Mouse (Mus musculus) 3T3-L1 (cell line): ENCODE data around the gene Gpr3.
A peak's percentile ranks its signal among the peaks of the same experiment; 100 is the strongest.

Experiments used
- DNase-seq: peaks from one replicate; pipeline ENCODE4 v3.0.0-alpha.2; 2015; ENCODE audit warnings: low read depth, low spot score

Gene Gpr3

DNA sequence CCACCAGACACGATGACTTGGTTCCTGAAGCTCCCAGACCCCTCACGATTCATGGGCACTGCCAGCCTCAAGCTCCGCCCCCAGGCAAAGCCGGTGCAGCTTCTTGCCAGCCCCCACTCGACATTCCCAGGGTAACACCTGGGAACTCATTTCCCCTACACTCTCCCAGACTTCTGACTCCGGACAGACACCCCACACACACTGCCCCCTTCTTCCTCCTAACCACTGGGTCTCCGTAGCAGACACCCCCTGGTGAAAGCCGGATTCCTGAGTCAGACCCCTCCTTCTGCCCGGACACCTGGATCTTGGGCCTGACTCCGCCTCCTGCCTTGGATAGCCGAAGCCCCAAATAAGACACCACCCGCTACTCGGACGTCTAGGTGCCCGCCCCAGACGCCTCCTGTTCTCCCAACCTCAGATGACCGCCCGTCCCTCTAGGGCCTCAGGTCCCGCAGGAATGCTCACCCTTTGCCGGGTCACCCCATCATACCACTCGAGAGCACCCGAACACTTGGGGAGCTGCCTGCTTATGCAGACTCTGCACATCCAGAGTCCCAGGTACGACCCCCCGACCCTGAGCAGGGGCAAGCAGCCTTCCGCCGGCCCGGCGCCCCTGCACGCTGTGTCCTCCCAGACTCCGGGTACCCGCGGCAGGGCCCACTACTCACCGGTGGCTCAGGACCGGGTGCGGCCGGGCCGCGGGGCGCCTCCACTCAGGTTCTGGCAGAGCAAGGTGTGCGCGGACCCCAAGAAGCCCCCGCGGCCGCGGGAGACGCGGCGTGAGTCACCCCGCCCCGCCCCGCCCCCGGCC is at the start of gene Gpr3, which contains the start of gene Cd164l2:
TSS of gene Gpr3 (minus strand) at position 786 of the 811 bp plus-strand sequence.
TSS of gene Cd164l2 (plus strand) at position 381 of the 811 bp plus-strand sequence.
- no peak for DNase-seq

DNA sequence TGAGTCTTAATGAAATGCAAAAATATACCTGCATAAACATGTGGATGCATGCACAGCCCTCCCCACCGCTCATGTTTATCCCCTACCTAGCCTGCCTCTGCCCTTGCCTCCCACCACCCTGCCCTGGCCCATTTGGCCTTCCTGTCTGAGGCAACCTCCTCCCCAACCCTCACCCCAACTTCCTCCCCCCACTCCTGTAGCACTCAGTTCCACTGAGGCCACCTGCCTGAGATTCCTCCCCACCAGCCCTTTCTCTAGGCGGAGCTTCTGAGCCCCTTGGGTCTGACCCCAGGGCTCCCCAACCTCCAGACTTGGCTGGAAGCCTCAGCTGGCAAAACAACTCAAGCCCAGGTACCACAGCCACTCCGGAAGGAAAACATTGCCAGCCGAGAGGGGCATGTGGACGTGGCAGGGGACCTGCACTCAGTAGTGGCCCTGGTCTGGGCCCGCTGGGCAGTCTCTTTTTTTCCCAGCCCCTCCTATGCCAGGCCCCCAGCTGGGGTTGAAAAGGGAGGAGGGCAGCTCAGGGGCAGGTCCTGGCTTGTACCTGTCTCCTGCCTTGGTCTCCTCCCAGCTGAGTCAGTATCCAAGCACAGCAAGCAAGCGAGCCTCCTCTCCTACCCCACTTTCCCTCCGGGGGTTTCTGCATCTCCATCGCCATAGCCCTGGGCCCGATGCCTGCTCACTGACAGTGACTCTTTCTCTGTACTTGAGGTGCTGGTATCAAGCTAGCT is 49.5 kb upstream of the Gpr3 start:
- no peak for DNase-seq

DNA sequence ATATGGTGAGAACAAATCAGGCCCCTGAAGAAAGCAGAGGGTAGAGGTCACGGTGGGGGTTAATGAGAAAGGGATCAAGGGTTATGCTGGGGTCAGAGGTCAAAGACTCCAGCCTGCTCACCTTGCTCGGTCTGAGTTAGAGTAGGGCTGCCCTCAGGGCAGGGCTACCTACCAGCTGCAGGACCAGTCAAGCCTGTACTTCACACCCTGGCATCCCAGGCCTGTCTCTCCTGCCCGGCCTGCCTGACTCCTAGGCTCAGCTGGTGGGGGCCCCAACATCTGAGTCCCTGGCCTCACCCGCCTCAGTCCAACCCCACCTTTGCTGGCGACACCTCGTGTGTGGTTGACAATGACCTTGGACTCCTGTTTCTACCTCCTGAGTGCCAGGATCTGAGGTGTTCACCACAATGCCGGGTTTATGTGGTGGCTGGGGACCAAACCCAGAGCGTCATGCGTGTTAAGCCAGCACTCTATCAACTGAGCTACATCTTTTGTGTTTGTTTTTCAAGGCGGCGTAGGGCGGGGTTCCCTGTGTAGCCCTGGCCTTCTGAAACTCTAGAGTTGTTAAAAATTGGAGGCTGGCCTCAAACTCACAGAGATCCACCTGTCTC is 45.6 kb upstream of the Gpr3 start:
- DNase-seq: no peak

DNA sequence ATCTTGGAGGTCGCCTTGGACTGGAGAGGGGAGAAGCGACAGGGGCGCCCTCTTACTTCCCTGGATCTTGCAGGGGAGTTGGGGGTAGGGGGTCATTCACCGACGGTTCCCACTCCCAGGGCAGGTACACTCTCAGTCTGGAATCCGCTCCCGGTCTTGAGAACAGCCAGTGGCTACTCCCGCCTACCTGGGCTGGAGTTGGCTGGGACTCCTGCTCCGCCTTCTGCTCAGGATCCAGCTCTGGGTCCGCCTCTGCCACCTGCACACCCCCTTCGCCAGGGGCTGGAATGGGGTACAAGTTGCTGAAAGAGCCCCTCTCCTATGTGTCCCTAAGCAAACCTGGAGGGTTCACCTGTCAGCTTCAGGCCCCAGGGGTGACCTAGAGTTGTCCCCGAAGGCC is 44.9 kb upstream of the Gpr3 start:
- no peak for DNase-seq

DNA sequence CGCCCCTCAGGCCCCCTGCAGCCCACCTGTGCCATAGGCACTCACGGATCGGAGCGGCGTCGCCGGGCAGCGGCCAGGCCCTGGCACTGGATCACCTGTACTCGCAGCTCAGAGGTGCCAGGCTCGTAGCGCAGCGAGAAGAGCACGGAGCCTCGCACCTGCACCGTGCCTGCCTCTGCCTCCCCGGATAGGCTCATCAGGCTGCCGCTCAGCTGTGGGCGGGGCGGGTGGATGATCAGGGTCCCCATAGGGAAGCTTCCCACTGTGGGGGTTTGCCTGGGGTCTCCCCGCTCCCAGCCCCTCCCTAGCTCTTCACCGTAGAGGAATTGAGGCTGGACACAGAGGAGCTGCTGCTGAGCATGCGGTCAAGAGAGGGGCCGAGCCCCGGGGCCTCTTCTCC is 44.5 kb upstream of the Gpr3 start:
- no peak for DNase-seq

DNA sequence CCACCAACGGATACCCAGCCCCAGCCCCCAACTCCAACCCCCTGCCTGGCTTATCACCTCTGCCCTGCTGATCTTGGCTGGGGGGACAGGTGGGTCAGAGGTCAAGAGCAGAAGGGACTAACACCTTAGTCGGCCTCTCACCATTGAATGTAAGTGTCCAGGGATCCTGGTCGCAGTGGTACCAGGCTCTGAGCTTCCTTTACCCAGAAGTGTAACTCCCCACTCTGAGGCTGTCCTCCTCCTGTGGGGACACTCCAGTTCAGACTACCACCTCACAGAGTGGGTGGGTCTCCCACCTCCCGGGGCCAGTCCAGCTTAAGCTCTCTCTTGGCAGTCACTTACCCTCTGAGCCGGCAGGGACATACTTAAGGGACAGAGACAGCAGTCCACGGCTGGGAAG is 43.1 kb upstream of the Gpr3 start:
- DNase-seq: no peak

DNA sequence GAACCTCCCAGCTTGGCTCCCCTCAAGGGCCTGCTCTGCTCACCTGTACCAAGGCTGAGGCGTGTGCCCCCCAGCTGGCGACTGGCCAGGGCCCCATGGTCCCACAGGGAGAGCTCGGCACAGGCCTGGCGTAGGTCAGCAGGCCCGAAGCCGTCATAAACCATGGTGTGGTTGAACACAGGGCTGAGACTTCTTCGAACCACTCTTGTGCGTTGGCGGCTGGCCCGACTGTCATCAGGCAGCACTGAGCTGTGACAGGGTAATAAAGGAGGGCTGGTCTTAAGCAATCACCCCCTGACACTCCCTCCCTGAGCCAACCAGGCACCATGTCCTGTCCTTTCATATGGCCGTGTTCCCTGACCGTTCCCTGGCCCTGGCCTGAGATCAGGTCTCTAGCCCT is 41.1 kb upstream of the Gpr3 start:
- no peak for DNase-seq

DNA sequence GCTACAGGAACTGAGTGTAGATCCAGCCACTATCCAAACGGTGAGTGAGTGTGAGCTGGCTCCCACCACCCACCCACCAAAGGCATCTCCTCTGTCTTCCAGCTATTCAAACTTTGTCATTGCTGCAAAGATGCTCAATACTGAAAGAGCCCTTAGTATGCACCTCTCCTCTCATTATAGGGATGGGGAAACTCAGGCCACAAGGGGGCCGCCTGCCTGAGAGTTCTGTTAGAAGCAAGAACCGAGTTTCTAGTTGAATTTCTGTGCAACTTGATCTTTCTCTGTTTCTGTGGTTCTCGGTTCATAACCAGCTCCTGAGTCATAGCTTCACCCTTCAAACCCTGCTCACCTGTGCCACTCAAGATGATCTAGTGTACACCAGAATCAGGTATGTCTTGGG is 39.8 kb upstream of the Gpr3 start:
- peak; percentile 17 for DNase-seq

DNA sequence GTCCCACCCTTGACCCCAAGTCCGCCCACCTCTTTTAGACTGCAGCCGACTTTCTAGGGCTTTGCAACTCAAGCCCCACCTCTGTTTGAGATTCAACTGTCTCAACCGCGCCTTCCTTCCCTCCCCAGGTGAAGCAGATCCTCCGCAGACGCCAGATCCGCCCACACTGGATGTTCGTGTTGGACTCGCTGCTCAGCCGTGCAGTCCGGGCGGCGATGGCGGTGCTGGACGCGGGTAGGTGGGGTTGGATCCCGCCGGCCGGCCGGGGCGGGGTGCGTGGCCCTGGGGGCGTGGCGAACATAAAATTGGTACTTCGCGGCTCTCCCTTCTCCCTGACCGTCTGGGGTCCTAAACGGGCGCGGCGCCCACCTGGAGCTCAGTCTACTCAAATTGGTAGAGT is 38.9 kb upstream of the Gpr3 start:
- no peak for DNase-seq

DNA sequence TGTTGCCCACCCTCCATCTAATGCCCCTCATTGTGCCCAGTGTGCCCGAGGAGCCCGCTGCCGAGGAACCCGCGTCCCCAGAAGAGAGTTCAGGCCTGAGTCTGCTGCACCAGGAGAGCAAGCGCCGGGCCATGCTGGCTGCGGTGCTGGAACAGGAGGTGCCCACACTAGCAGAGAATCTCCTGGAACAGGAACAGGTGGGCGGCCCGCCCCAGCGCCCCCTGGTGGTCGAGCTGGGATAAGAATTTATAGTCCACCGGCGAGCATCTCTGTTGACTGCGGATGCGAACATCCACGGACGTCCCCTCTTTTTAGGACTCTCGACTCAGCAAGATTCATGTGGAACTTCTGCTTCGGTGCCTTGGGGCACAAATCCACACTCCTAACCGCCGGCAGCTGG is 38.3 kb upstream of the Gpr3 start:
- DNase-seq: peak; percentile 35

DNA sequence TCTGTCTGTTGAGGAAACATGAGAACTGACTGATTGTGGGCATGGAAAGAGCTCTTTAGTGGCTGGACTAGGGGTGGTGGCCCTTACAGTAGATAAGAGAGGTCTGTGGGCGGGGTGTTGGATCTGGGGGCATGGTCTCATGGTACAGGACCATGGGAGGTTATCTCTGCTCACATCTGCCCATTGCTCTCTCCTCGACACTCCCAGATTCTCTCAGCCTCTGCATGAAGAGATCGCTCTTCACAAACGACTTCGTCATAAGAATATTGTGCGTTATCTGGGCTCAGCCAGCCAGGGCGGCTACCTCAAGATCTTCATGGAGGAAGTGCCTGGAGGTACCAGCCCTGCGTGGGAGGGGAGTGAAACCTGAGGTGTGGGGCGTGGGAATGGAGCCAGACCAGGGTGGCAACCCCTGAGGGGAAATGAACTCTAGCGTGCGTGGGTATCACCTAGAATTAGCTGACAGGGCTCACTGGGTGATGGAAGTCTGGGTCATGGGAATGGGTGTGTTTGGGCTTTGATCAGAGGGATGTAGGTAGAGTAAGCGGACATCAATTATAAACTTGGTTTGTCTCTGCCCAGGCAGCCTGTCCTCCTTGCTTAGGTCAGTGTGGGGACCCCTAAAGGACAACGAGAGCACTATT is 35.6 kb upstream of the Gpr3 start:
- DNase-seq: no peak

DNA sequence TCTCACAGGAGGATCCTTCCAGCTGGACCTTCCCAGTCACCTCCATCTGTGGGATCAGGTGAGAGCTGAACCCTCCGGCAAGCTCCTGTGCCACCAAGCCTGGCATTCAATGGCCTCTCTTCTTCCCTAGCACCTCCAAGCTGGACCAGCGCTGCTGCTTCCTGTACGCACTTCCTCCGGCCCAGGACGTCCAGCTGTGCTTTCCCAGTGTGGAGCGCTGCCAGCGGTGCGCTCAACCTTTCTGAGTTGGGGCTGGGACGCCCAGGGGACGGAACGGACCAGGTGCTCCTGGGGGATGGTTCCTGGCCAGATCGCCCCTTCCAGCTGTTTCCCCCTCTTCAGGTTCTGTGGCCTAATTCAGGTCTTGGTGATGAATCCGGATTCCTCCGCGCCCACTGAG is 34.7 kb upstream of the Gpr3 start:
- DNase-seq: no peak

DNA sequence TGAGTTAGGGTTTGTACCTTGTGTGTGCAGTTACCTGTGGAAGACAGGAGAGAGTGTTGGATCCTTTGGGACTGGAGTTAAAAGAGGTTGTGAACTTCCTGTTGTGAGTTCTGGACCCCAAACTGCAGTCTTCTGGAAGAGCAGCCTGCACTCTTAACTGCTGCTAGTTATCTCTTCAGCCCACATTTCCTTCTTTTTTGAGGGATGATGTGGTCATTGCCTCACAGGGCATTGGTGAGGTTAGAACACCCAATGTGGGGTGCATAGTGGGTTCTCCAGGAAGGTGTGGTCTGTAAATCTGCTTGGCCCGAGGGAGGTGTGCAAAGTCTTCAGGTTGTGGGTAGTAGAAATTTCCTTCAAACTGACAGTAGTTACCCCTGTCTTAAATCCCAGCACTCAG is 32.0 kb upstream of the Gpr3 start:
- DNase-seq: no peak

DNA sequence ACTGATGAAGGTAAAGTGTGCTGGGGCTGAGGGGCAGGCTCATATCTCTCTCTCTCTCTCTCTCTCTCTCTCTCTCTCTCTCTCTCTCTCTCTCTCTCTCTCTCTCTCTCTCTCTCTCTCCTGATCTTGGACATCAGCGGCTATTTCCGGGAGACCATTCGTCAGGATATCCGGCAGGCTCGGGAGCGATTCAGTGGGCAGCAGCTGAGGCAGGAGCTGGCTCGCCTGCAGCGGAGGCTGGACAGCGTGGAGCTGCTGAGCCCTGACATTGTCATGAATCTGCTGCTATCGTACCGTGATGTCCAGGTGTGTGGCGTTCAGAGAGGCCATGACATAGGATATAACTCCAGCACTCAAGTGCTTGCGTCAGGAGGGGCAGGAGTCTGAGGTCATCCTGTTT is 31.2 kb upstream of the Gpr3 start:
- DNase-seq: no peak

DNA sequence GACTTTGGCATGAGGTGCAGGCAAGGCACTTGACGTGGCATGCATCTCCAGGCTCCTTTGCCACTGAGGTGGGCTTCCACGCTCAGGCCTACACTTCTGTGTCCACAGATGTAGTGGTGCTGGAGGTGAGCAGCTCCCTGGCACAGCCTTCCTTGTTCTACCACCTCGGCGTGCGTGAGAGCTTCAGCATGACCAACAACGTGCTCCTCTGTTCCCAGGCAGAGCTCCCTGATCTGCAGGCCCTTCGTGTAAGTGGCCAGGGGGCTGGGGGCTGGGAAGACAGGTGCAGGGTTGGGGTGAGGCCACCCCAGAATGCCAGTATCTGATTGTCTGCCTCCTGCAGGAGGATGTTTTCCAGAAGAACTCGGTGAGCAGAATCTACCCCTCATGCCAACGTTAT is 30.4 kb upstream of the Gpr3 start:
- no peak for DNase-seq

DNA sequence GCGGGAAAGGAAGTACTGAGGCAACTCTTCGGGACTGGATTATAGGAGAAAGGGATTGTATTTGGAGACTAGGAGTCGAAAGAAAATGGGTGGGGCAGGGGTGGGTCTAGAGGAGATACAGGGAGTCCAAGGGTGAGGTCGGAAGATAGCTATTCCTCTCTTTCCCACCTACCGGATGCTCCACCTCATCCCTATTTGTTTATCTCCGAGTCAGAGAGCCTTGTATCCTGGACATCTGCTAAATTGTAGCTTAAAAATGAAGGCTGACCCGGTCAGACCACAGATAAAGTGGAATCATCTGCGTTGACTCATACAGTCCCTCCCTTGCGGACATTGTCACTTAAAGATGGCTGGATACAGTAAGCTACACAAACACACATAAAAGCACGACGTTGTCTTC is 29.6 kb upstream of the Gpr3 start:
- no peak for DNase-seq

DNA sequence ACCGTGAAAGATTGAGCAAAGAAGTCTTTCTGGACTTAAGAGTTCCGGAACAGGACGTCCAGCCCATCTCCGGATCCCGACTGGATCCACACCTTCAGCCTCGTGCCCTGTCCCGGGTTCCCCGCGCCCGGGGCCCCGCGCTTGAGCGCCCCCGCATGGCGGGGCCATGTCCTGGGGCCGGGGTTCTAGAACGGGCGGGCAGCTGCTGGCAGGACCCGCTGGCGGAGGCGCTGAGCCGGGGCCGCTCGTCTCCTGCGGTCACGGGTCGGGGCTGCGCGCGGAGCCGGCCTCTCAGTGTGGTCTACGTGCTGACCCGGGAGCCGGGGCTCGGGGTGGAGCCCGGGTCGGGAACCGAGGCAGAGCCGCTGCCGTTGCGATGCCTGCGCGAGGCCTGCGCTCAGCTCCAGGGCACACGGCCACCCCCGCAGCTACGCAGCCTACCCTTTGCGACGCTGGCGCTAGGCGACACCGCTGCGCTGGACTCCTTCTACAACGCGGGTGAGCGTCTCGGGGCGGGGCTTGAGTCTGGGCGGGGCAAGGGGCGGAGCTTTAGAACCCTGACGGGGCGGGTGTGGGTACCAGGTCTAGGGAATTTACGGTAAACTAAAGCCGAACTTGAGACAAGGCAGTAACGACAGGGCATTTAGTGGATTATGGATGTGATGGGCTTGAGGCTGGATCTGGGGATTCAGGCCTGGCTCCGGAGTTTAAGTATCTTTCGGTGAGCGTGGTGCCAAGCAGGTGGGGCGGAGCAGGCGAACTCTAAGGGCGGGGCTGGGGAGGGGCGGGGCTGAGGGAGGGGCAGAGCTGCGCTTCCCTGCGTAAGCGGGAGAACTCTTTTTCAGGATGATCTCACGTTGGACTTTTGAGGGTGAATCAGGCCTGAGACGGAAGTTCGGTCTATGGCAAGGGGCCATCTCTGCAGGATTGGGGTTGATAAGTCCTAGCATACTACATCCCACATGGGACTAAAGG is 28.9 kb upstream of the Gpr3 start:
- peak; percentile 95 for DNase-seq

DNA sequence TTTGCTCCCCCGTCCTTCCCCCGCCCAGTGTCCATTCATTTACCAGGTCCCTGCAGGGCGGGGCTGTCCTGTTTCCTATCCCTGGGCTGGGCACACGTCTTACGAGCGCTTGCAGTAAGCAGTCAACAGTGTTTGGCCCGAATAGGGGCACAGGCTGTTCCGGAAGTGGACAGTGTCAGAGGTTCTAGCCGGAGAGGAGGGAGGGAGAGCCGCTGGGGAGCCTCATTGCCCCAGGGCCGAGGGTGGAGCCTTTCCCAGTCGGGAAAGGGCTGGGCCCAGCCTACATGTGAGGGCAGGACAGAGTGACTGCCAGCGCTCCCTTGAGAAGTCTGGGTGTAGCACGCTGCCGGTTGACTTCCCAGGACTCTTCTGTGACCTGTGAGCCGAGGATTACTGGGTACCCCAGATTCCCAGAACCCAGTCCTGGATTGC is 28.2 kb upstream of the Gpr3 start, which contains the start of gene Map3k6:
TSS of gene Map3k6 (plus strand) at position 329 of the 432 bp plus-strand sequence.
- DNase-seq: peak; percentile 82

DNA sequence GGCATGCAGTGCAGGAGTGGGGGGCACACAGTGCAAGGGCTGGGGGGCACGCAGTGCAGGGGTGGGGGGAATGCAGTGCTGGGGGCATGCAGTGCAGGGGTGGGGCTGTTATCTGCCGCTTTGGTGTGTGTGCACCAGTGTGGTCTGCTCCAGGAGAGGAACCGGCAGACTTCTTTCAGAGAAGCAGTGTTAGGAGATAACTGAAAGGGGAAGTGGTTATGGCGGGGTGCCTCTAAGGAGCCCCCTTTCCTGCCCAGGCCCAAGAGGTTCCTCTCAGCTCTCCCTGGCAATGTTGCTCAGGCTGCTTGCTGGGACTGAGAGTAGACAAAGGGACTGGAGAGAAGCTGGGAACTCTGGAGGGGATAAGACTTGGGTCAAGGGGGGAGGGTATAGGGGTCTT is 25.6 kb upstream of the Gpr3 start:
- no peak for DNase-seq

DNA sequence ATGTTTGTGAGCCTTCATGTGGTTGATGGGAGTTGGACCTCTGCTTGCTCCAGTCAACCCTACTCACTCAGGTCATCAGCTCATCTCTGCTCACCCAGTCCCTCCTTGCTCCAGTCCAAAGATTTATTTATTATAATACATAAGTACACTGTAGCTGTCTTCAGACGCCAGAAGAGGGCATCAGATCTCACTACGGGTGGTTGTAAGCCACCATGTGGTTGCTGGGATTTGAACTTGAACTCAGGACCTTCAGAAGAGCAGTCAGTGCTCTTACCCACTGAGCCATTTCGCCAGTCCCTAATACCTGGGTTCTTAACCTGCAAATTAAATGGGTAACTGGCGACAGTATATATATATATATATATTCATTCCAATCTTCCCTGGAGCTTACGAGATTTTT is 23.1 kb upstream of the Gpr3 start:
- no peak for DNase-seq

DNA sequence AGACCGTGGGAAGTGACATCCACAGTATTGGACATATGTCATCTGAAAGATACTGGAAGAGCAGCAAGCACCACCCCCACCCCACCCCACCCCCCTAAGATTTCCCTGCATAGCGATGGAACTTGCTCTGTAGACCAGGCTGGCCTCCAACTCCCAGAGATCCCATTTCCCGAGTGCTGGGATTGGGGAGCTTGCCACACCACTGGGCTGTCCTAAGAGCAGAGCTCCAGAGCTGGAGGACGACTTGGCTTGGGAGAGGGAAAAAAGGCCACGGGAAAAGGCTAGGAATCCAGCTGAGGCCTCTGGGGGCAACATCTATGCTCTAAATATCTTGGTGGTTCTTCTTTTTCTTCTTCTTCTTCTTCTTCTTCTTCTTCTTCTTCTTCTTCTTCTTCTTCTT is 22.4 kb upstream of the Gpr3 start:
- DNase-seq: no peak
